Mouse (Mus musculus): ENCODE results near the gene 1700014D04Rik.

GRCm38 (mm10) chr13:59741697-59742096 lies 4.9 kb downstream of the 1700014D04Rik start:
- no peak for TF ChIP-seq GATA1 (IDR thresholded peaks at IDR 0.05; ENCODE audit: borderline replicate concordance, low read length)
- TF ChIP-seq FLI1 (IDR thresholded peaks at IDR 0.05; ENCODE audit: low read length): no peak

Data from megakaryocyte, embryonic 14.5 days (primary cell).